Mouse (Mus musculus) bone marrow, adult 2 months (tissue): ENCODE measurements around the gene Cdip1. TPM values are rescaled to one million over a fixed set of nuclear protein-coding genes. Genes with fewer than 3 reads are reported as not detected.

Experiments
- H3K27ac ChIP-seq: fragments of 200-500 bp; 2 replicates; pipeline ENCODE4 v1.5.1; 2012; ENCODE audit warnings: low read depth, mild to moderate bottlenecking, control low read depth, inconsistent platforms, low read length; ENCODE audit not compliant: control insufficient read depth, poor library complexity, insufficient read depth
- H3K4me1 ChIP-seq: fragments of 200-500 bp; 2 replicates; pipeline ENCODE4 v1.6.1; 2011; ENCODE audit warnings: low read length; ENCODE audit not compliant: control insufficient read depth, insufficient read depth
- H3K4me3 ChIP-seq: fragments of 200-500 bp; replicated peaks from 2 replicates; pipeline ENCODE3; 2011; ENCODE audit warnings: mild to moderate bottlenecking, low read depth, low read length, control low read depth; ENCODE audit not compliant: control insufficient read depth
- CTCF ChIP-seq: fragments of 200-500 bp; IDR thresholded peaks from 2 replicates; pipeline ENCODE4 v1.5.1; 2011; ENCODE audit warnings: low read length, control low read depth; ENCODE audit not compliant: control insufficient read depth, insufficient read depth
- POLR2A ChIP-seq: fragments of 200-500 bp; IDR thresholded peaks from 2 replicates; pipeline ENCODE4 v1.6.1; 2011; ENCODE audit warnings: low read depth, mild to moderate bottlenecking, control low read depth, low read length, borderline replicate concordance; ENCODE audit not compliant: control insufficient read depth
- WGBS: fragments of 180-500 bp; shearing (Covaris S2); methylation state at CpG from one replicate; pipeline ENCODE4 v1.1.7; 2018; 5-methylcytosine and 5-hydroxymethylcytosine counted together
- polyA plus RNA-seq: library from polyadenylated mRNA; stranded (reverse); fragments of >200 nt; gene quantifications from 2 replicates; pipeline ENCODE4 v1.2.4, GENCODE M21; 2011; ENCODE audit warnings: low replicate concordance; ENCODE audit not compliant: missing spikeins, insufficient read depth, insufficient read length

Gene Cdip1
- polyA plus RNA-seq, 1 experiment = 17.2 TPM

- TF ChIP-seq CTCF (no peak), POLR2A (no peak)
- H3K4me3 ChIP-seq = no peak overlapping the region
- WGBS = 92% methylated on average over 3 of the region's 3 CpGs
- H3K4me1 ChIP-seq = no peaks in the 10 kb centered on the region
- no peak overlapping the region for H3K27ac ChIP-seq
These were observed 28.3 kb upstream of the Cdip1 start for GRCm38 (mm10) chr16:4818349-4818748.

GRCm38 (mm10) chr16:4796631-4797030 is 6.5 kb upstream of the Cdip1 start:
- WGBS = 85% methylated on average over 4 of the region's 4 CpGs
- no peak for TF ChIP-seq POLR2A
- TF ChIP-seq CTCF = no peak
- Histone ChIP-seq H3K27ac (no peak overlapping the region), H3K4me3 (no peak overlapping the region), H3K4me1 (no peaks in the 10 kb centered on the region)

GRCm38 (mm10) chr16:4791332-4791731 is 1.2 kb upstream of the Cdip1 start:
- 36% methylated on average over 2 of the region's 2 CpGs for WGBS
- H3K4me3 ChIP-seq = no peak overlapping the region
- H3K4me1 ChIP-seq = peaks cover 1% of the 10 kb centered on the region; the same call in 1 of the 2 replicates
- TF ChIP-seq CTCF (no peak), POLR2A (no peak)
- H3K27ac ChIP-seq = no peak overlapping the region

- TF ChIP-seq POLR2A (no peak), CTCF (no peak)
- WGBS = 1% methylated on average over 29 of the region's 29 CpGs
- Histone ChIP-seq H3K4me3 (peak overlapping the region; percentile 90), H3K4me1 (peaks cover 1% of the 10 kb centered on the region; the same call in 1 of the 2 replicates), H3K27ac (no peak overlapping the region)
These were observed 752 bp downstream of the Cdip1 start for GRCm38 (mm10) chr16:4789311-4789768.

- H3K4me1 ChIP-seq = peaks cover 1% of the 10 kb centered on the region; the same call in 1 of the 2 replicates
- no peak overlapping the region for H3K27ac ChIP-seq
- TF ChIP-seq POLR2A (no peak), CTCF (no peak)
- H3K4me3 ChIP-seq = no peak overlapping the region
These were observed 1.9 kb downstream of the Cdip1 start for GRCm38 (mm10) chr16:4788176-4788575.

GRCm38 (mm10) chr16:4785706-4786105 is 4.4 kb downstream of the Cdip1 start:
- TF ChIP-seq POLR2A = no peak
- TF ChIP-seq CTCF = no peak
- Histone ChIP-seq H3K4me3 (no peak overlapping the region), H3K4me1 (peaks cover 1% of the 10 kb centered on the region), H3K27ac (no peak overlapping the region)
- 79% methylated on average over 4 of the region's 4 CpGs for WGBS

- Histone ChIP-seq H3K4me1 (no peaks in the 10 kb centered on the region; the same call in 1 of the 2 replicates), H3K27ac (no peak overlapping the region)
These were observed 7.6 kb downstream of the Cdip1 start for GRCm38 (mm10) chr16:4782515-4782914.

GRCm38 (mm10) chr16:4781524-4782196 is 8.4 kb downstream of the Cdip1 start:
- Histone ChIP-seq H3K4me1 (no peaks in the 10 kb centered on the region; the same call in 1 of the 2 replicates), H3K27ac (peak overlapping the region; percentile 62), H3K4me3 (no peak overlapping the region)
- TF ChIP-seq POLR2A (no peak), CTCF (no peak)
- 66% methylated on average over 5 of the region's 5 CpGs for WGBS

More at GRCm38 (mm10) chr16:4782515-4782914, 7.6 kb downstream of the Cdip1 start:
- no peak overlapping the region for H3K4me3 ChIP-seq
- TF ChIP-seq CTCF (no peak), POLR2A (no peak)
